Mouse (Mus musculus): ENCODE results near the gene Sorcs2.
"Not testable (repeated sequence)": the region's sequence is repeated elsewhere in the genome, so short reads cannot be mapped to it uniquely, and the experiment has no call there.

The Sorcs2 gene

GRCm38 (mm10) chr5:36390591-36390927 is 7.4 kb downstream of the Sorcs2 start:
- not testable (repeated sequence) for DNase-seq (ENCODE audit: low spot score)

- DNase-seq (ENCODE audit: low spot score), result no peak
Measured at GRCm38 (mm10) chr5:36389731-36390590, 8.0 kb downstream of the Sorcs2 start.

- DNase-seq (ENCODE audit: low spot score), result no peak
Measured at GRCm38 (mm10) chr5:36385062-36385461, 12.9 kb downstream of the Sorcs2 start.

GRCm38 (mm10) chr5:36383431-36383830 is 14.5 kb downstream of the Sorcs2 start:
- no peak for DNase-seq (ENCODE audit: low spot score)

- DNase-seq (ENCODE audit: low spot score), result no peak
Measured at GRCm38 (mm10) chr5:36382721-36383120, 15.2 kb downstream of the Sorcs2 start.

- no peak for DNase-seq (ENCODE audit: low spot score)
Measured at GRCm38 (mm10) chr5:36382134-36382693, 15.7 kb downstream of the Sorcs2 start.

GRCm38 (mm10) chr5:36379938-36380511 is 17.9 kb downstream of the Sorcs2 start:
- no peak for DNase-seq (ENCODE audit: low spot score)

- no peak for DNase-seq (ENCODE audit: low spot score)
Measured at GRCm38 (mm10) chr5:36378370-36378738, 19.6 kb downstream of the Sorcs2 start.

- DNase-seq (ENCODE audit: low spot score), result no peak
Measured at GRCm38 (mm10) chr5:36377456-36378369, 20.2 kb downstream of the Sorcs2 start.

- no peak for DNase-seq (ENCODE audit: low spot score)
Measured at GRCm38 (mm10) chr5:36375886-36376285, 22.1 kb downstream of the Sorcs2 start.

- DNase-seq (ENCODE audit: low spot score), result no peak
Measured at GRCm38 (mm10) chr5:36374221-36375050, 23.5 kb downstream of the Sorcs2 start.

GRCm38 (mm10) chr5:36373246-36373891 is 24.6 kb downstream of the Sorcs2 start:
- no peak for DNase-seq (ENCODE audit: low spot score)

GRCm38 (mm10) chr5:36371731-36372130 is 26.2 kb downstream of the Sorcs2 start:
- DNase-seq (ENCODE audit: low spot score), result no peak

GRCm38 (mm10) chr5:36369261-36369684 is 28.7 kb downstream of the Sorcs2 start:
- DNase-seq (ENCODE audit: low spot score), result no peak

GRCm38 (mm10) chr5:36368511-36369135 is 29.3 kb downstream of the Sorcs2 start:
- no peak for DNase-seq (ENCODE audit: low spot score)

- DNase-seq (ENCODE audit: low spot score), result no peak
Measured at GRCm38 (mm10) chr5:36367911-36368310, 30.0 kb downstream of the Sorcs2 start.

- no peak for DNase-seq (ENCODE audit: low spot score)
Measured at GRCm38 (mm10) chr5:36367181-36367610, 30.7 kb downstream of the Sorcs2 start.

- DNase-seq (ENCODE audit: low spot score), result no peak
Measured at GRCm38 (mm10) chr5:36361749-36362148, 36.2 kb downstream of the Sorcs2 start.

- no peak for DNase-seq (ENCODE audit: low spot score)
Measured at GRCm38 (mm10) chr5:36360343-36360742, 37.6 kb downstream of the Sorcs2 start.

- no peak for DNase-seq (ENCODE audit: low spot score)
Measured at GRCm38 (mm10) chr5:36359535-36360243, 38.2 kb downstream of the Sorcs2 start.

Data from left cerebral cortex, adult 11 months (tissue).